Mouse (Mus musculus): Measurements from ENCODE around the gene Il18r1. TPM values are rescaled to one million over a fixed set of nuclear protein-coding genes. Genes with fewer than 3 reads are reported as not detected.

Il18r1 gene
- polyA plus RNA-seq, 1 experiment from 2014 or later, result not detected

GRCm38 (mm10) chr1:40504548-40504947 lies 39.2 kb downstream of the Il18r1 start:
- ATAC-seq (replicated peaks; ENCODE audit: insufficient number of reproducible peaks, low FRiP score, low TSS enrichment), result no peak
- H3K27me3 ChIP-seq (ENCODE audit: control insufficient read depth, insufficient read depth, low read length), result no peaks in the 10 kb centered on the region
- H3K9ac ChIP-seq (ENCODE audit: low read depth, low read length), result no peak overlapping the region
- no peak overlapping the region for H3K4me3 ChIP-seq (ENCODE audit: low read depth, low read length)
- no peak overlapping the region for H3K4me2 ChIP-seq
- H3K27ac ChIP-seq (ENCODE audit: low read depth, low read length), result no peak overlapping the region
- no peaks in the 10 kb centered on the region for H3K9me3 ChIP-seq (replicated peaks; ENCODE audit: control insufficient read depth, low read length)
- no peaks in the 10 kb centered on the region for H3K36me3 ChIP-seq (ENCODE audit: control insufficient read depth, insufficient read depth, low read length)
- WGBS (ENCODE audit: insufficient replicate concordance), result 79% methylated on average over 5 of the region's 5 CpGs
- H3K4me1 ChIP-seq (ENCODE audit: control insufficient read depth, insufficient read depth, low read length), result no peaks in the 10 kb centered on the region

GRCm38 (mm10) chr1:40514851-40515585 lies 49.7 kb downstream of the Il18r1 start, which contains the start of gene Il18rap:
Il18rap (plus strand) TSS chr1:40515362.
- ATAC-seq (replicated peaks; ENCODE audit: insufficient number of reproducible peaks, low FRiP score, low TSS enrichment), result no peak
- H3K4me1 ChIP-seq (ENCODE audit: control insufficient read depth, insufficient read depth, low read length), result no peaks in the 10 kb centered on the region
- H3K27me3 ChIP-seq (ENCODE audit: control insufficient read depth, insufficient read depth, low read length), result no peaks in the 10 kb centered on the region
- H3K4me2 ChIP-seq, result no peak within 1 kb of the TSS
- H3K9ac ChIP-seq (ENCODE audit: low read depth, low read length), result no peak within 1 kb of the TSS
- 64% methylated on average over 9 of the region's 9 CpGs for WGBS (ENCODE audit: insufficient replicate concordance)
- H3K36me3 ChIP-seq (ENCODE audit: control insufficient read depth, insufficient read depth, low read length), result no peaks in the 10 kb centered on the region
- H3K27ac ChIP-seq (ENCODE audit: low read depth, low read length), result no peak within 1 kb of the TSS
- H3K4me3 ChIP-seq (ENCODE audit: low read depth, low read length), result no peak within 1 kb of the TSS
- no peaks in the 10 kb centered on the region for H3K9me3 ChIP-seq (replicated peaks; ENCODE audit: control insufficient read depth, low read length)

- ATAC-seq (replicated peaks; ENCODE audit: insufficient number of reproducible peaks, low FRiP score, low TSS enrichment), result no peak
- no peak overlapping the region for H3K4me2 ChIP-seq
- no peak overlapping the region for H3K9ac ChIP-seq (ENCODE audit: low read depth, low read length)
- H3K9me3 ChIP-seq (replicated peaks; ENCODE audit: control insufficient read depth, low read length), result no peaks in the 10 kb centered on the region
- WGBS (ENCODE audit: insufficient replicate concordance), result 91% methylated on average over 6 of the region's 6 CpGs
- no peak overlapping the region for H3K4me3 ChIP-seq (ENCODE audit: low read depth, low read length)
- no peaks in the 10 kb centered on the region for H3K4me1 ChIP-seq (ENCODE audit: control insufficient read depth, insufficient read depth, low read length)
- H3K27me3 ChIP-seq (ENCODE audit: control insufficient read depth, insufficient read depth, low read length), result no peaks in the 10 kb centered on the region
- no peaks in the 10 kb centered on the region for H3K36me3 ChIP-seq (ENCODE audit: control insufficient read depth, insufficient read depth, low read length)
- no peak overlapping the region for H3K27ac ChIP-seq (ENCODE audit: low read depth, low read length)
Measured at GRCm38 (mm10) chr1:40516364-40516763, 51.0 kb downstream of the Il18r1 start.

GRCm38 (mm10) chr1:40522918-40523317 lies 57.6 kb downstream of the Il18r1 start:
- no peaks in the 10 kb centered on the region for H3K9me3 ChIP-seq (replicated peaks; ENCODE audit: control insufficient read depth, low read length)
- no peak for ATAC-seq (replicated peaks; ENCODE audit: insufficient number of reproducible peaks, low FRiP score, low TSS enrichment)
- H3K4me2 ChIP-seq, result no peak overlapping the region
- H3K4me3 ChIP-seq (ENCODE audit: low read depth, low read length), result no peak overlapping the region
- no peak overlapping the region for H3K27ac ChIP-seq (ENCODE audit: low read depth, low read length)
- H3K4me1 ChIP-seq (ENCODE audit: control insufficient read depth, insufficient read depth, low read length), result no peaks in the 10 kb centered on the region
- no peaks in the 10 kb centered on the region for H3K36me3 ChIP-seq (ENCODE audit: control insufficient read depth, insufficient read depth, low read length)
- 82% methylated on average over 7 of the region's 7 CpGs for WGBS (ENCODE audit: insufficient replicate concordance)
- no peak overlapping the region for H3K9ac ChIP-seq (ENCODE audit: low read depth, low read length)
- no peaks in the 10 kb centered on the region for H3K27me3 ChIP-seq (ENCODE audit: control insufficient read depth, insufficient read depth, low read length)

- H3K27me3 ChIP-seq (ENCODE audit: control insufficient read depth, insufficient read depth, low read length), result no peaks in the 10 kb centered on the region
- H3K27ac ChIP-seq (ENCODE audit: low read depth, low read length), result no peak overlapping the region
- ATAC-seq (replicated peaks; ENCODE audit: insufficient number of reproducible peaks, low FRiP score, low TSS enrichment), result no peak
- H3K9me3 ChIP-seq (replicated peaks; ENCODE audit: control insufficient read depth, low read length), result no peaks in the 10 kb centered on the region
- no peaks in the 10 kb centered on the region for H3K4me1 ChIP-seq (ENCODE audit: control insufficient read depth, insufficient read depth, low read length)
- H3K4me2 ChIP-seq, result no peak overlapping the region
- H3K36me3 ChIP-seq (ENCODE audit: control insufficient read depth, insufficient read depth, low read length), result no peaks in the 10 kb centered on the region
- no peak overlapping the region for H3K9ac ChIP-seq (ENCODE audit: low read depth, low read length)
- WGBS (ENCODE audit: insufficient replicate concordance), result 84% methylated on average over 5 of the region's 5 CpGs
- no peak overlapping the region for H3K4me3 ChIP-seq (ENCODE audit: low read depth, low read length)
Measured at GRCm38 (mm10) chr1:40523971-40524722, 58.8 kb downstream of the Il18r1 start.

GRCm38 (mm10) chr1:40529287-40529686 lies 63.9 kb downstream of the Il18r1 start:
- Histone ChIP-seq H3K4me3 (ENCODE audit: low read depth, low read length) (no peak overlapping the region), H3K9me3 (replicated peaks; ENCODE audit: control insufficient read depth, low read length) (no peaks in the 10 kb centered on the region), H3K9ac (ENCODE audit: low read depth, low read length) (no peak overlapping the region), H3K27ac (ENCODE audit: low read depth, low read length) (no peak overlapping the region), H3K36me3 (ENCODE audit: control insufficient read depth, insufficient read depth, low read length) (no peaks in the 10 kb centered on the region), H3K4me1 (ENCODE audit: control insufficient read depth, insufficient read depth, low read length) (no peaks in the 10 kb centered on the region), H3K4me2 (no peak overlapping the region), H3K27me3 (ENCODE audit: control insufficient read depth, insufficient read depth, low read length) (no peaks in the 10 kb centered on the region)
- ATAC-seq (replicated peaks; ENCODE audit: insufficient number of reproducible peaks, low FRiP score, low TSS enrichment), result no peak
- 80% methylated on average over 5 of the region's 5 CpGs for WGBS (ENCODE audit: insufficient replicate concordance)

- Histone ChIP-seq H3K27me3 (ENCODE audit: control insufficient read depth, insufficient read depth, low read length) (no peaks in the 10 kb centered on the region), H3K4me3 (ENCODE audit: low read depth, low read length) (no peak overlapping the region), H3K27ac (ENCODE audit: low read depth, low read length) (no peak overlapping the region), H3K4me2 (no peak overlapping the region), H3K4me1 (ENCODE audit: control insufficient read depth, insufficient read depth, low read length) (no peaks in the 10 kb centered on the region), H3K9ac (ENCODE audit: low read depth, low read length) (no peak overlapping the region), H3K36me3 (ENCODE audit: control insufficient read depth, insufficient read depth, low read length) (no peaks in the 10 kb centered on the region), H3K9me3 (replicated peaks; ENCODE audit: control insufficient read depth, low read length) (no peaks in the 10 kb centered on the region)
- no peak for ATAC-seq (replicated peaks; ENCODE audit: insufficient number of reproducible peaks, low FRiP score, low TSS enrichment)
- WGBS (ENCODE audit: insufficient replicate concordance), result 75% methylated on average over 5 of the region's 5 CpGs
Measured at GRCm38 (mm10) chr1:40537577-40537976, 72.2 kb downstream of the Il18r1 start.

GRCm38 (mm10) chr1:40544650-40545049 lies 79.3 kb downstream of the Il18r1 start:
- Histone ChIP-seq H3K27ac (ENCODE audit: low read depth, low read length) (no peak overlapping the region), H3K4me3 (ENCODE audit: low read depth, low read length) (no peak overlapping the region), H3K36me3 (ENCODE audit: control insufficient read depth, insufficient read depth, low read length) (no peaks in the 10 kb centered on the region), H3K9ac (ENCODE audit: low read depth, low read length) (no peak overlapping the region), H3K27me3 (ENCODE audit: control insufficient read depth, insufficient read depth, low read length) (no peaks in the 10 kb centered on the region), H3K4me2 (no peak overlapping the region), H3K4me1 (ENCODE audit: control insufficient read depth, insufficient read depth, low read length) (no peaks in the 10 kb centered on the region), H3K9me3 (replicated peaks; ENCODE audit: control insufficient read depth, low read length) (no peaks in the 10 kb centered on the region)
- no peak for ATAC-seq (replicated peaks; ENCODE audit: insufficient number of reproducible peaks, low FRiP score, low TSS enrichment)
- 0% methylated on average over 2 of the region's 2 CpGs for WGBS (ENCODE audit: insufficient replicate concordance)

Data from heart, embryonic 11.5 days (tissue).